Mouse (Mus musculus) brain, embryonic 14.5 days (tissue): Measurements from ENCODE around the gene Zfp429. TPM values are rescaled to one million over a fixed set of nuclear protein-coding genes. Genes with fewer than 3 reads are reported as not detected.
A peak's percentile ranks its signal among the peaks of the same experiment; 100 is the strongest.

Source experiments
- DNase-seq: peaks from one replicate; pipeline ENCODE4 v3.0.0-alpha.2; 2011; ENCODE audit warnings: low read depth
- CTCF ChIP-seq: fragments of 200-500 bp; IDR thresholded peaks from 2 replicates; pipeline ENCODE4 v1.5.1; 2012; ENCODE audit warnings: inconsistent platforms, mild to moderate bottlenecking, moderate library complexity, borderline replicate concordance; ENCODE audit not compliant: insufficient read depth, insufficient read length; ENCODE audit errors: extremely low read depth
- POLR2A ChIP-seq: fragments of 200-500 bp; IDR thresholded peaks from 2 replicates; pipeline ENCODE4 v1.6.1; 2012; ENCODE audit warnings: mild to moderate bottlenecking, inconsistent platforms, borderline replicate concordance; ENCODE audit not compliant: poor library complexity, insufficient read depth, insufficient read length, severe bottlenecking; ENCODE audit errors: extremely low read depth
- polyA plus RNA-seq: library from polyadenylated mRNA; depleted of rRNA; stranded (reverse); fragments of >200 nt; gene quantifications from 2 replicates; pipeline ENCODE4 v1.2.3, GENCODE M21; 2012; rRNA removed

The Zfp429 gene
- polyA plus RNA-seq, 1 experiment: 3.4 TPM

DNA sequence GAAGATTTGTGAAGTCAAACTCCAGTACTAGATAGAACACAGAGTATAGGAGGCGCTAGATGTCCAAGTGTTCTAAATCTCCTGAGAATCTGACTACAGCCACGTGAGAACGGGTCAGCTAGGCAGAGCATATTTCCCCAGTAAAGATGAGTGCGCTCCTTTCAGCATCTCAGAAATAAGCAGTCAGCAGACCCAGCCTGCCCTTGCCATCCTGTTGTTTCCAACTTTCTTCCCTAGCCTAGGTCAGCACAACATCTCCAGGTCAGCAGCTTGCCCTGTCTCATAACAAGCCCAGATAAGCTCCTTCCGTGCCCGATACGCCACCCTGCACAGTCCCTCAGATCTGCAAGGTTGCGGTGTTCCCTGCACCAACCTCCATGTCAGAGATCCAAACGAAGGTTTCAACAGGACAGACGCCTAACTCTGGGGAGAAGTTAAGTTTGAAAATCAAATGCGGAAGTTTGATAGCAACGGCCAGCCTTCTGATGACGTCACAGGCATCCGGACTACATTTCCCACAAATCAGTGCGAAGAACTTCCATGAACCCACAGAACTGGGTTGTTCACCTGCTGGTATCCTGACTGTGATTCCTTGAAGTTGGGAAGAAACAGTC lies 39.4 kb downstream of the Zfp429 start, which contains the start of the genes Gm28044 and Zfp953:
Gm28044 (minus strand) TSS at position 406 of the 614 bp plus-strand sequence.
Zfp953 (minus strand) TSS at position 475 of the 614 bp plus-strand sequence.
- peak; percentile 95 for DNase-seq
- TF ChIP-seq POLR2A: no peak
- TF ChIP-seq CTCF: no peak

DNA sequence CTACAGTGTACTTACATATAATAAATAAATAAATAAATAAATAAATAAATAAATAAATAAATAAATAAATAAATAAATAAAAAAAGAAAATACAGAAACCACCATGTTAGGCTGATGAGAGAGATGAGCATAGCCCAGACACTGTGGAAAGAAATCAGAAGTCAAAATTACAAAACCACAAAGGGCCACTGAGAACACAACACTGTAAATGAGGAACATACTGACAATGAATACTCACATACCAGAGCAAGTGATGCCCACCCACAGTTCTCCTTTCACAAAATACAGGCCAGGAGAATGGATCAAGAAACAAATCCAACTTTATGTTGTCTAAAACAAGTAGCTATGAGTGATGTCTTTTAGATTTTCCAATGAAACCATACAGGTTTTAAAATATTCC lies 47.8 kb downstream of the Zfp429 start:
- no peak for DNase-seq
- no peak for TF ChIP-seq POLR2A
- no peak for TF ChIP-seq CTCF

DNA sequence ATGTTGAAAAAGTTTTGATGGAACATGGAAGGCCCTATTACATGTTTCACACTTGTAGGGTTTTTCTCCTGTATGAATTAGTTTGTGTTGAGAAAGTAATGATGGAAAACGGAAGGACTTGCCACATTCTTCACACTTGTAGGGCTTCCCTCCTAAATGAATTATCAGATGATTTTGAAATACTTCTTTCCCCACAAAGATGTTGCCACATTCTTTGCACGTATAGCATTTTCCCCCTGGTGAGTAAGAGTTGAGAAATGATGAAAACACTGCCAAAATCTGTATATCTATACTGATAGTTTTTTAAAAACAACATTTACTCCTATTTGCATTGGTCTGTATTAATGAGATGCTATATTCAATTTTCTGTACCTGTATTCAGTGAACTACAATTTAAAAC lies 56.2 kb downstream of the Zfp429 start:
- TF ChIP-seq POLR2A (no peak), CTCF (no peak)
- DNase-seq: no peak

Other genes starting within 250 kb of the Zfp429 start
- gene Rsl1, start 226.6 kb downstream of the Zfp429 start, polyA plus RNA-seq: 3.8 and 4.2 TPM in 2 replicates
- 1.4 and 1.6 TPM in 2 replicates for gene Zfp455, start 205.3 kb downstream of the Zfp429 start, polyA plus RNA-seq
- gene Zfp458, start 121.4 kb downstream of the Zfp429 start, polyA plus RNA-seq: 3.6 and 5.3 TPM in 2 replicates
- gene Zfp457, start 93.3 kb downstream of the Zfp429 start, polyA plus RNA-seq: 1.8 and 2.6 TPM in 2 replicates
- gene Zfp595, start 67.2 kb downstream of the Zfp429 start, polyA plus RNA-seq: 2.2 and 2.3 TPM in 2 replicates
- 0.30 TPM in 1 of 2 replicates, not detected in the other for gene Gm28044, start 39.3 kb downstream of the Zfp429 start, polyA plus RNA-seq
- 0.66 and 0.70 TPM in 2 replicates for gene Zfp953, start 39.2 kb downstream of the Zfp429 start, polyA plus RNA-seq
- gene Gm28041, start 24.1 kb downstream of the Zfp429 start, polyA plus RNA-seq: not detected in 2 replicates
- 0.32 and 0.42 TPM in 2 replicates for gene Zfp456, start 24.0 kb downstream of the Zfp429 start, polyA plus RNA-seq
- gene Zfp459, start 21.6 kb upstream of the Zfp429 start, polyA plus RNA-seq: 0.59 TPM in 2 replicates
- gene Zfp874a, start 51.8 kb upstream of the Zfp429 start, polyA plus RNA-seq: 3.1 and 3.3 TPM in 2 replicates
- gene Zfp874b, start 84.4 kb upstream of the Zfp429 start, polyA plus RNA-seq: 2.9 and 3.3 TPM in 2 replicates
- 5.4 and 5.6 TPM in 2 replicates for gene Zfp58, start 100.7 kb upstream of the Zfp429 start, polyA plus RNA-seq
- gene Gm26965, start 126.3 kb upstream of the Zfp429 start, polyA plus RNA-seq: not detected in 2 replicates
- 23.7 and 25.7 TPM in 2 replicates for gene Zfp87, start 126.4 kb upstream of the Zfp429 start, polyA plus RNA-seq
- 8.5 and 9.0 TPM in 2 replicates for gene Zfp748, start 154.0 kb upstream of the Zfp429 start, polyA plus RNA-seq
- 2.7 and 3.3 TPM in 2 replicates for gene Zfp729b, start 209.9 kb upstream of the Zfp429 start, polyA plus RNA-seq
- not detected in 2 replicates for gene Gm49345, start 237.9 kb upstream of the Zfp429 start, polyA plus RNA-seq
- 3.6 and 4.3 TPM in 2 replicates for gene Zfp729a, start 238.0 kb upstream of the Zfp429 start, polyA plus RNA-seq